Mouse (Mus musculus): ENCODE data around the gene Dnase2b. TPM values are rescaled to one million over a fixed set of nuclear protein-coding genes. Genes with fewer than 3 reads are reported as not detected.

Gene Dnase2b
- total and polyA plus RNA-seq, 2 experiments from 2014 or later, result not detected

DNA sequence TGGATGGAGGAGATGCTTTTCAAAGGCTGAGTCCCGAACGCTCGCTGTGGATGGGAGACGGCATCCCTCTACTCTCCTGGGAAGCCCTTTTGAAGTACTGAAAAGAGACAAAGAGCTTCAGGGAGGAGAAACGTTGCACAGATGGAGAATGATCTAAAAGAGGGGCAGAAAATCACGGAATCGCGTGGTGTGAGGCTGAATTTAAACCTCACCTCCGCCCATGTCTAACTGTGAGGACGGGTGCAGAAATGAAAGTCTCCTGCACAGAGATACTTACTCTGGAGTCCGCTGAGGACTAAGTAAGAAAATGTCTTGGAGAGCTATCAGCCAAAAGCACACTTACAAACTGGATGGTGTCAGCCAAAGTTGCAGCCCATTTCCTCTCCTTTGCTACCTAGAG, 6.6 kb upstream of the Dnase2b start:
- Histone ChIP-seq H3K9me3 (replicated peaks; ENCODE audit: control insufficient read depth, low read length) (no peaks in the 10 kb centered on the region), H3K4me1 (ENCODE audit: control insufficient read depth, insufficient read depth) (0 out of 2 replicates have a peak, but pooled peaks cover 6% of the 10 kb centered on the region), H3K4me3 (ENCODE audit: low read depth, low read length) (no peak overlapping the region), H3K27ac (ENCODE audit: low read depth) (no peak overlapping the region), H3K9ac (replicated peaks; ENCODE audit: low read depth, low read length) (no peak overlapping the region), H3K36me3 (replicated peaks; ENCODE audit: control insufficient read depth, insufficient read depth, low read length) (no peaks in the 10 kb centered on the region), H3K27me3 (ENCODE audit: control insufficient read depth, insufficient read depth, low read length) (no peaks in the 10 kb centered on the region), H3K4me2 (ENCODE audit: low read depth, low read length) (no peak overlapping the region)
- no peak for DNase-seq (ENCODE audit: low spot score)
- TF ChIP-seq CTCF (IDR thresholded peaks at IDR 0.05; ENCODE audit: low read depth), result no peak
- WGBS, result 90% methylated on average over 11 of the region's 11 CpGs
- no peak for ATAC-seq (ENCODE audit: insufficient read depth, low read depth)

DNA sequence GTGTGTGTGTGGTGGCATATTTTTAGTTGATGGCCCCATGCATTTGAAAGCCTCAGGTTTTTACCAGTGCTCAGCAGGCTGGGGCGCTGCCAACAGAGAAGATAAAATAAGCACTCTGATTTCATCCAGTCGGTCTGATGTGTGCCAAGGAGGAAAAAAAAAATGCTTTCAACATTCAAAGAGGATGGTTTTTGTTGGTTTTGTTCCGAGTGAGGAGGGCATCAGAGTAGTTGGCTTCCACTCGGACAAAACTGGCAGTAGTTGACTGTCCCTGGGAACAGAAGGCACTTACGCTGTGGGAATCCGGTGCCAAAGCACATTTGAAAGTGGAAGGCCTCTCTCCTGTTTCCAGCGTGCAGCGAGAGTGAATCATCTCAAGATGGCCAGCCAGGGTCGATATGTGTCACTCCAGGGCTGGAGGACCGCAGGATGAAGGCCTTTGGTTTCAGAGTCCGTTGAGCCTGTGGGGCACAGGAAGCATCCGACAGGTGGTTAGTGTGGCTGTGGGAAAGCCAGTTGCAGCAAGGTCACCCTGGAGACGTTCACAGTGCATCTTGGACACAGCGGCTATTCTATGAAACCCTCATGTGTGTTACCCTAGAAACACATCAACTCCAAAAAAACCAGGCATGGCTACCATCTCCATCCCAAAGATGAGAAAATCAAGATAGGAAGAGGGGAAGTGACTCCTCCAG, 5.3 kb upstream of the Dnase2b start:
- Histone ChIP-seq H3K4me1 (ENCODE audit: control insufficient read depth, insufficient read depth) (0 out of 2 replicates have a peak, but pooled peaks cover 6% of the 10 kb centered on the region), H3K9ac (replicated peaks; ENCODE audit: low read depth, low read length) (no peak overlapping the region), H3K27ac (ENCODE audit: low read depth) (peak overlapping the region; percentile 19; the same call in 1 of the 2 replicates), H3K9me3 (replicated peaks; ENCODE audit: control insufficient read depth, low read length) (no peaks in the 10 kb centered on the region), H3K4me3 (ENCODE audit: low read depth, low read length) (no peak overlapping the region), H3K36me3 (replicated peaks; ENCODE audit: control insufficient read depth, insufficient read depth, low read length) (no peaks in the 10 kb centered on the region), H3K4me2 (ENCODE audit: low read depth, low read length) (peak overlapping the region; percentile 25), H3K27me3 (ENCODE audit: control insufficient read depth, insufficient read depth, low read length) (no peaks in the 10 kb centered on the region)
- WGBS, result 42% methylated on average over 14 of the region's 14 CpGs
- DNase-seq (ENCODE audit: low spot score) (peak; percentile 26), ATAC-seq (ENCODE audit: insufficient read depth, low read depth) (peak; percentile 39; the same call in 1 of the 2 replicates)
- no peak for TF ChIP-seq EP300 (IDR thresholded peaks at IDR 0.05; ENCODE audit: low read depth)
- TF ChIP-seq CTCF (IDR thresholded peaks at IDR 0.05; ENCODE audit: low read depth), result no peak

DNA sequence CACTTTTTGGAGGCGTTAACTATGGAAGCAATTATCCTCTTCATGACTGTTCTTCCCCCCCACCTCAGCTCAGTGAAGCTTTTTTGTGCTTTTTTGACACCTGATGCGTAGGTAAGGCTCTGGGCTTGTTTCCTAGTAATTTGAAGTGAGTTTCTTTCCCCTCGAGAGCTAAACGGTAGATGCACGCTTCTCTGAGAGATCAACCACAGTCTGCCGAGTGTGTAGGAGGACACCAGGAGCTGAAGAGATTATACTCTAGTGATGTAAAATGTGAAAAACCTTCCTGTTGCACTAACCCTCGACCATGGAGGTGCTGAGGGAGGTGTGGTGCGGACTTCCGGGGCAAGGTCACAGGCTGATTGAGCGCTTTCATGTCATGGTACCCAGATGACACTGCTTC, 4.7 kb upstream of the Dnase2b start:
- Histone ChIP-seq H3K9ac (replicated peaks; ENCODE audit: low read depth, low read length) (no peak overlapping the region), H3K4me1 (ENCODE audit: control insufficient read depth, insufficient read depth) (0 out of 2 replicates have a peak, but pooled peaks cover 6% of the 10 kb centered on the region), H3K36me3 (replicated peaks; ENCODE audit: control insufficient read depth, insufficient read depth, low read length) (no peaks in the 10 kb centered on the region), H3K4me2 (ENCODE audit: low read depth, low read length) (peak overlapping the region; percentile 25; the same call in 1 of the 2 replicates), H3K9me3 (replicated peaks; ENCODE audit: control insufficient read depth, low read length) (no peaks in the 10 kb centered on the region), H3K27ac (ENCODE audit: low read depth) (0 out of 2 replicates have a peak overlapping the region, but pooled peaks have one; percentile 19), H3K27me3 (ENCODE audit: control insufficient read depth, insufficient read depth, low read length) (no peaks in the 10 kb centered on the region), H3K4me3 (ENCODE audit: low read depth, low read length) (no peak overlapping the region)
- WGBS, result 64% methylated on average over 10 of the region's 10 CpGs
- no peak for ATAC-seq (ENCODE audit: insufficient read depth, low read depth)
- TF ChIP-seq EP300 (IDR thresholded peaks at IDR 0.05; ENCODE audit: low read depth) (no peak), CTCF (IDR thresholded peaks at IDR 0.05; ENCODE audit: low read depth) (no peak)
- no peak for DNase-seq (ENCODE audit: low spot score)

DNA sequence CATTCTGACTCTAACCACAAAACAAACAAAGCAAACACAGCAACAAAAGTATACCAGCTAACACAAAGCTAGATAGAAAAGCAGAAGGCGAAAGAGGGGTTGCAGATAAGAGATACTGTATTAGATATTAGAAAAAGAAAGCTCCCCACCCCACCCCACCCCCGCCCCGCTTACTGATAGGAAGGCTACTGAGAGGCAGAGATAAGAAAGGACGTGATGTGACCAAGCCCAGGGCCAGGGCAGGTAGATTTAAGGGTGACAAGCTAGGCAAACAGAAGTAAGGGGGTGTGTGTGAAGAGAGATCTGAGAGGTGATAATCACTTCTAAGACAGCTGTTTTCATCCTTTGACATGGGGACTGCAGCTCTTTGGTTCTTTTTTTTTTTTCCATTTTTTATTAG, 3.0 kb upstream of the Dnase2b start:
- no peak for TF ChIP-seq EP300 (IDR thresholded peaks at IDR 0.05; ENCODE audit: low read depth)
- no peak for TF ChIP-seq CTCF (IDR thresholded peaks at IDR 0.05; ENCODE audit: low read depth)
- Histone ChIP-seq H3K9ac (replicated peaks; ENCODE audit: low read depth, low read length) (no peak overlapping the region), H3K4me3 (ENCODE audit: low read depth, low read length) (no peak overlapping the region), H3K27ac (ENCODE audit: low read depth) (no peak overlapping the region), H3K4me1 (ENCODE audit: control insufficient read depth, insufficient read depth) (0 out of 2 replicates have a peak, but pooled peaks cover 6% of the 10 kb centered on the region), H3K27me3 (ENCODE audit: control insufficient read depth, insufficient read depth, low read length) (no peaks in the 10 kb centered on the region), H3K9me3 (replicated peaks; ENCODE audit: control insufficient read depth, low read length) (no peaks in the 10 kb centered on the region), H3K36me3 (replicated peaks; ENCODE audit: control insufficient read depth, insufficient read depth, low read length) (no peaks in the 10 kb centered on the region), H3K4me2 (ENCODE audit: low read depth, low read length) (no peak overlapping the region)
- ATAC-seq (ENCODE audit: insufficient read depth, low read depth), result no peak
- WGBS, result 68% methylated on average over 4 of the region's 4 CpGs
- no peak for DNase-seq (ENCODE audit: low spot score)

DNA sequence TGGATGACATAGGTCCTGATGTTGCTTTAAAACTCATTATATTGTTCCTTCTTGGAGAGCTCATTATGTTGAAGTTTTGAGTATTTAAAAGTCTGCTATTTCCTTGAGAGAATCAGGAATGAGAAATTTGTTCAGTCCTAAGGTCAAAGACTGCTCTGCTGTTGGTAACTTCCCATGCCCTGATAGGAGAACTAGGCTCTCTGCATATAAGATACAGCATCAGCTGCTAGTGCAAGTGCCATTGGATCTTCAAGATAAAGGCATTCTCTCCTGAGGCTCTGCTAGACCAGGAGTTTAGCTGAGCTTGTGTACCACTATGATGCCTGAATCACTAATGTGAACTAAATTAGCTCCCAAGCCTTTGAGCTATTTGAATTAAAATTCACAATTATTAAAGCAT, 2.5 kb upstream of the Dnase2b start:
- no peak overlapping the region for H3K27ac ChIP-seq (ENCODE audit: low read depth)
- H3K9me3 ChIP-seq (replicated peaks; ENCODE audit: control insufficient read depth, low read length), result no peaks in the 10 kb centered on the region
- no peaks in the 10 kb centered on the region for H3K27me3 ChIP-seq (ENCODE audit: control insufficient read depth, insufficient read depth, low read length)
- ATAC-seq (ENCODE audit: insufficient read depth, low read depth) (no peak), DNase-seq (ENCODE audit: low spot score) (no peak)
- no peak overlapping the region for H3K4me3 ChIP-seq (ENCODE audit: low read depth, low read length)
- H3K4me2 ChIP-seq (ENCODE audit: low read depth, low read length), result no peak overlapping the region
- no peak overlapping the region for H3K9ac ChIP-seq (replicated peaks; ENCODE audit: low read depth, low read length)
- H3K4me1 ChIP-seq (ENCODE audit: control insufficient read depth, insufficient read depth), result 0 out of 2 replicates have a peak, but pooled peaks cover 6% of the 10 kb centered on the region
- no peak for TF ChIP-seq CTCF (IDR thresholded peaks at IDR 0.05; ENCODE audit: low read depth)
- TF ChIP-seq EP300 (IDR thresholded peaks at IDR 0.05; ENCODE audit: low read depth), result no peak
- no peaks in the 10 kb centered on the region for H3K36me3 ChIP-seq (replicated peaks; ENCODE audit: control insufficient read depth, insufficient read depth, low read length)

Data from heart, postnatal 0 days (tissue).